Mouse (Mus musculus) thymus, postnatal 14 days (tissue): ENCODE measurements around the gene Gm11541.
"Not testable (repeated sequence)": the region's sequence is repeated elsewhere in the genome, so short reads cannot be mapped to it uniquely, and the experiment has no call there.

Experiments used
- DNase-seq: peaks from one replicate; pipeline ENCODE4 v3.0.0; 2021

The Gm11541 gene

GRCm38 (mm10) chr11:94697140-94697539 is 7.2 kb downstream of the Gm11541 start:
- DNase-seq: peak; percentile 39

- no peak for DNase-seq
Measured at GRCm38 (mm10) chr11:94695508-94695907, 8.8 kb downstream of the Gm11541 start.

- not testable (repeated sequence) for DNase-seq
Measured at GRCm38 (mm10) chr11:94692502-94692901, 11.8 kb downstream of the Gm11541 start.

GRCm38 (mm10) chr11:94687178-94687577 is 17.1 kb downstream of the Gm11541 start:
- DNase-seq: no peak

GRCm38 (mm10) chr11:94682427-94682826 is 21.9 kb downstream of the Gm11541 start:
- no peak for DNase-seq

GRCm38 (mm10) chr11:94681640-94682039 is 22.7 kb downstream of the Gm11541 start:
- no peak for DNase-seq

- no peak for DNase-seq
Measured at GRCm38 (mm10) chr11:94680639-94681038, 23.7 kb downstream of the Gm11541 start.

- no peak for DNase-seq
Measured at GRCm38 (mm10) chr11:94677607-94678145, 26.6 kb downstream of the Gm11541 start.

- peak; percentile 96 for DNase-seq
Measured at GRCm38 (mm10) chr11:94676754-94677606, 27.3 kb downstream of the Gm11541 start, which contains the start of gene Xylt2. Gene Xylt2, minus strand, starts transcription at chr11:94677515.

- DNase-seq: no peak
Measured at GRCm38 (mm10) chr11:94676308-94676707, 28.0 kb downstream of the Gm11541 start.

GRCm38 (mm10) chr11:94675446-94675845 is 28.9 kb downstream of the Gm11541 start:
- no peak for DNase-seq

- DNase-seq: no peak
Measured at GRCm38 (mm10) chr11:94674984-94675383, 29.3 kb downstream of the Gm11541 start.

- DNase-seq: no peak
Measured at GRCm38 (mm10) chr11:94665281-94665680, 39.0 kb downstream of the Gm11541 start.

- no peak for DNase-seq
Measured at GRCm38 (mm10) chr11:94661344-94661743, 43.0 kb downstream of the Gm11541 start.

GRCm38 (mm10) chr11:94653663-94654436 is 50.4 kb downstream of the Gm11541 start, which contains the start of the genes Mrpl27 and Eme1:
Gene Mrpl27, plus strand, starts transcription at chr11:94653767.
Gene Eme1, minus strand, starts transcription at chr11:94653964.
- DNase-seq: peak; percentile 87

GRCm38 (mm10) chr11:94652973-94653372 is 51.3 kb downstream of the Gm11541 start:
- DNase-seq: no peak

- DNase-seq: not testable (repeated sequence)
Measured at GRCm38 (mm10) chr11:94651241-94651640, 53.1 kb downstream of the Gm11541 start.

GRCm38 (mm10) chr11:94646457-94646856 is 57.8 kb downstream of the Gm11541 start:
- no peak for DNase-seq
